Mouse (Mus musculus) thymus, postnatal 14 days (tissue): Measurements from ENCODE around the gene Zfp113.

Source experiments
- DNase-seq: peaks from one replicate; pipeline ENCODE4 v3.0.0; 2021

Gene Zfp113

DNA sequence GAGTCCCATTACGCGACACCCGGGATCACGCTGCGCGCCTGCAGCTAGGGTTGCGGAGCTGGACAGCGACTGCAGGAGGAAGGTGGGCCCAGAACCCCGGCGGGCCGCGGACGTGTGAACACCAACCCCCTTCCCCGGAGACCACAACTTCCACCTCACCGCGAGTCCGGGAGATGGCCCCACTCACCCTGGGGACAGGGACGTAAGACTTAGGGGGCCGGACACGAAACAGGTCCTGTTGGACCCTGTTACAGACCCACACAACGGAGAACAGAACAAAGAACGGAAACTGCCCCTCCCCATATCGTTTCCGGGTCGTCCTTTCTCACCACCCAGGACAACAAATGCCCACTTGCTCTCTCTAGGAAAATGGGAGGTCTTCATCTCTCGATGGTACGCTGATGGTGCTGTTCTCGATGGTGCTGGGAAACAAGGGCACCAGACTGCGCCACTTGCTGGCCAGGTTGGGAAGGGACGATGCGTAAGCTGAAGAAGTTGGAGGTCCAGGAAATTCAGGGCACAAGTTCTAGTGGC lies at the start of gene Zfp113:
TSS of gene Zfp113 (minus strand) at position 302 of the 534 bp plus-strand sequence.
- DNase-seq: peak; percentile 90

- no peak for DNase-seq
These were observed 46.5 kb upstream of the Zfp113 start for GRCm38 (mm10) chr5:138202086-138202485.

DNA sequence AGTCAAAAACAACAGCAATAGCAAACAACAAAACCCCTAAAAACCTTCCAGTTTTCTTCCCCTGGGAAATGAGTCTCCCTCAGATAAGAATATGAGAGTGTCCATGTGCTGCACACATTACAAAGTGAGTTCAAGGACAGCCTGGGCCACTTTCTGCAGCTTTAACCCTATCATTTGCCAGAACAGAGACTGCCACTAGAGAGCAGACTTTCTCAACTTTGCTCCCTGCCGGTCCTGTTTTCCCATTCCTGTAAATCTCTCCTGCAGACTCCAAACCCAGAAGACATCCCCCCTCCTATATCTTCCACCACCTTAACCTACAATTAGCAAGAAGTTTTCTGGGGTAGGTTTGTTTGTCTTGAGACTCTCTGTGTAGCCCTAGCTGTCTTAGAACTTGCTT lies 44.0 kb upstream of the Zfp113 start:
- DNase-seq: no peak

DNA sequence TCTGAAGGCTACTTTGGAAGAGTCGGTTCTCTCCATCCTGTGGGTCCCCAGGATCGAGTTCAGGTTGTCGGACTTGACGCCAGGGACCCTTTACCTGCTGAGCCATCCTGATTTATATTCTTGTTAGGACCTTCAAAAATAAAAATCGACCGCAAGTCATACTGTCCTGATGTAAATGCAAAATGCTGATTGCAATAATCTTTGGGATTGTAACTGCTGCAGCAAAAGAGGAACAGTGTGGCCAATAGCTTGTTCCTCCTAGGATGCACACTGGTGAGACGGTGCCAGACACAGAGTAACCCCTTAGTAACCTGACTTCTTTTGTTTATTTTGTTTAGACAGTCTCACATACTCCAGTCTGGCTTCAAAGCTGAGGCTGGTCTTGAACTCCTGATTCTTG lies 39.9 kb upstream of the Zfp113 start:
- no peak for DNase-seq

DNA sequence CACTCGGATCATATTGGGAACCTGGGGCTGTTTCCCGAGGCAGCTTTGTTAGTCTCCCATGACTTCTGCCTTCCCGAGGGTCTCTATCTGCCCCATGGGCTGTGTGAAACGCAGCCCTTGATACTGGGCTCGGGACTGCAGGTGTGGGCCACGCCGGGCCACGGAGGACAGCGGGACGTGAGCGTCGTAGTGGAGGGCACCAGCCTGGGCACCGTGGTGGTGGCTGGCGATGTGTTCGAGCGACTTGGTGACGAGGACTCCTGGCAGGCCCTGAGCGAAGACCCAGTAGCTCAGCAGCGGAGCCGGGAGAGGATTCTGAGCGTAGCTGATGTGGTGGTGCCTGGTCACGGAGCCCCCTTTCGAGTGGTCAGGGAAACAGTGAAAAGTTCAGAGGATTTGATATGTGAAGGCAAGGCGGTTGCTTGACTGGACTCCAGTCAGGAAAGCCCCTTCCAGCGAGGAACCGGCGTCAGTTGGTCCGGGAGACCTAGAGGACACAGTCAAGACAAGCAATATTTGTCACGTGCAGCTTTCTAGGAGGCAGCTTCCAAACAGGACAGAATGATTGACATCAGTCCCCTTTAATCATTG lies 39.3 kb upstream of the Zfp113 start:
- DNase-seq: no peak

DNA sequence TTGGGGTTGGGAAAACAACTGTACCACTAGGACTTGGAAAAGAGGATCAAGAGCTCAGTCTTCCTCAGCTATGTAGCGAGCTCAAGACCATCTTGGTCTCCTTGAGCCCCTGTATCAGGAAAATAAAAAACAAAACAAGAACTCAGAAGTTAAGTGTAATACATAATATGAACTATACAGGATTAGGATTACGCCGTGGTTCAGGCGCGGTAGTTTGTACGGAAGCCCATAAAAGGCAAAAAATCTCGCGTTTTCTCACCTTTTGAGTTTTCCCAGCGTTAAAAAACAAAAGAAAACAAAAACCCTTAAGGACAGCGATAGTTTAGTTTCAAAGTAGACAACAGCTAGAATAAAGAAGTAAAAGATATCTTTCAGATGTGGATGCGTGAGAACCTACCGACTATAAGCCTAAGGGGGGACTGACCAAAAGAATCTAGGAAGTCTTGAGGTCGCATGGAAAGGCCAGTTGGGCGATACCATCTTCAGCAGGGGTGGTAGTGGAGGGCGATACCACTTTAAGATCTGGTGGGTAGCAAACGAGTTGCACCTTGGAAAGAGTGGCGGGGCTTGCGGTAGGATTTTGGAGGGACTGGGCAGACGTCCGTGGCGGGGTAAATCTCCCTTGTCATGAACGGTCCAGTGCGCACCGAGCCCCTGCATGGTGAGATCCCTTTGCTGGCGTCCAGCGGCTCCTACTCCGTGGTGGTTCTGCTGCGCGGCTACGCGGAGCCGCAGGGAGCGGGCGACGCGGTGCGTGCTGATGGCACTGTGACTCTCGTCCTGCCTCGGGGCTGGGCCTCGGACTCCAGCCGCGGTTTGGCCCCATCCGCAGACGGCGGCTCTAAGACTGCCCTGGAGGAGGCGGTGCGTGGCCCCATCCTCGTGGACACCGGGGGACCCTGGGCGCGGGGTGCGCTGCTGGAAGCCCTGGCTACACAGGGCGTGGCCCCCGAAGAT lies 38.5 kb upstream of the Zfp113 start, which contains the start of gene Mblac1:
TSS of gene Mblac1 (plus strand) at position 544 of the 957 bp plus-strand sequence.
- peak; percentile 84 for DNase-seq

GRCm38 (mm10) chr5:138187661-138188306 lies 32.2 kb upstream of the Zfp113 start:
- peak; percentile 73 for DNase-seq

- DNase-seq: peak; percentile 86
These were observed 31.6 kb upstream of the Zfp113 start, which contains the start of the genes Taf6 and Cnpy4 for GRCm38 (mm10) chr5:138186950-138187638. Gene Taf6, minus strand, starts transcription at chr5:138187451. Gene Cnpy4, plus strand, starts transcription at chr5:138187485.

- DNase-seq: no peak
These were observed 17.7 kb upstream of the Zfp113 start for GRCm38 (mm10) chr5:138173217-138173616.

DNA sequence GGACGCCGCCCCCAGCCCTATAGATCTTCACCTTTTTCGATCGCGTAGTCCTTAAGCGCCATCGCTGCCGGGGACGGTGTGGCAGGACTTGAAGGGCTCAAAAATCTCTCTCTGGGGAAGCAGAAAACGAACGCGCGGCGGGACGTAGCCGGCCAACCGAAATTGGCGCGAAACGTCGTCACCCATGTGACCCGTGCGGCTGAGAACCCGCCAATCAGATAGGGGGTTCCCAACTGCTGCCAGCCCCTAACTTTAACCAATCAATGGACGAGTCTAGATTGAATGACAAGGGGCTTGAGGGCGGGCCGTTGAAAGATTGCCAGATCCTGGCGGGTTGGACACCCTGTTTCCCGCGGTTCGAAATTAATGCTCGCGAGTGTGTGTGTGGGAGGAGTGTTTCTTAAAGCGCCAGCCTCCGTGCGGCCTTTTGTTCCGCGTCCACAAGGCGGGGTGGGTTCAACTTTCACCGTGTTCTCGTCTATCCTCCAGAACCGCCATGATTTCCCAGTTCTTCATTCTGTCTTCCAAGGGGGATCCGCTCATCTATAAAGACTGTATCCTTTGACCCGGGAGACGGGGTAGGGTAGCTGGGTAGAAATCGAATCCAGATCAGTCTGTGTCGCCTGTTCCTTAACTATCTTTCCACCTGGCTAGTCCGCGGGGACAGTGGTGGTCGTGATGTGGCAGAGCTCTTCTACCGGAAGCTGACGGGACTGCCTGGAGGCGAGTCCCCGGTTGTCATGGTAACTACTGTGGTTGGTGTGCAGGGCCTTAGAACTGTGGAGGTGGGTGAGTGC lies 16.3 kb upstream of the Zfp113 start, which contains the start of the genes Ap4m1 and Mcm7:
TSS of gene Ap4m1 (plus strand) at position 308 of the 797 bp plus-strand sequence.
TSS of gene Mcm7 (minus strand) at position 728 of the 797 bp plus-strand sequence.
- DNase-seq: peak; percentile 90

DNA sequence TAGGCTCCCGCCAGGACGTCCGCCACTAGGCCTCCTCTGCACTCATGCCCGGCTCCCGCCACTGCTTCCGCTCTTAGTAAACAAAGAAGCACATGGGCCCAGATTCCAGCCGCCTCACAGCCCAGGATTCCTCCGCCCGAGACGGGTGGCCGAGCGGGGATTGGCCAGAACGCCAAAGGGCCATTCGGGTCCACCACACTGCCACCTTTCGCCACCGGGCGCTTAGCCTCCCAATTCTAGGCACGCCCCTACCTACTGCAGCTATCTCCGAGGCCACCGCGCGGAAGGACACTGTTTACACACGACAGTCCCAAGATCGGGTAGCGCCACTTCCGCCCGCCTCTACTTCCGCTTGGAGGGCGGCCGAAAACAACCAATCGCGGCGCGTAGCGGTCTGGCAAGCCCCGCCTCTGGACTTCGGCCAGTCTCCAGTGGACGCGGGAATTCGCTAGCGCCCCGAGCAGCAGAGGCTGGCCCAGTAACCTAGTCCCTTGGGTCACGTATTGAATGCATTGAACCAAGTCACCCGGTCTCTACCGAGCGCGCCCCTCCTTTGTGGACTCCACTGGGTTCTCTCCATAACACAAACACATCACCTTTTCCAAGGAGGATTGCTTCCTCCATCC lies 15.5 kb upstream of the Zfp113 start:
- DNase-seq: peak; percentile 93

DNA sequence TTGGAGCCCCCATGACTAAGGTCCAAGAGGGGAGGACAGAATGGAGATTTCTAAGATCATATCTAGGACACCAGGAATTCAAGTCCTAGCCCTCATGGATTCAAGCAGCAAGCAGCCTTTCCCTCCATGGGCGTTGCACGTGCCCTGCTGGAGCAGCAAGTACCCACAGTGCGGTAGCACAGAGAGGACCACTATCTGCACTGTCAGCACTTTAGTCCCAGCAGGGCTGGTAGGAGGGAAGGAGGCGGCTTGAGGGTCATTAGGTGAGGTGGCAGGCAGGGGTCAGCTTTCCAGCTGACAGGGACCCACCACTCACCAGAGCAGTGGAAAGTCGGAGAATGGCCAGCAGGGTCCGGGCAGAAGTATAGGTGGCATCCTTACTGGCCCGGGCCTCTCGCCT lies 10.1 kb upstream of the Zfp113 start:
- DNase-seq: no peak

GRCm38 (mm10) chr5:138163610-138164009 lies 8.1 kb upstream of the Zfp113 start:
- DNase-seq: no peak

DNA sequence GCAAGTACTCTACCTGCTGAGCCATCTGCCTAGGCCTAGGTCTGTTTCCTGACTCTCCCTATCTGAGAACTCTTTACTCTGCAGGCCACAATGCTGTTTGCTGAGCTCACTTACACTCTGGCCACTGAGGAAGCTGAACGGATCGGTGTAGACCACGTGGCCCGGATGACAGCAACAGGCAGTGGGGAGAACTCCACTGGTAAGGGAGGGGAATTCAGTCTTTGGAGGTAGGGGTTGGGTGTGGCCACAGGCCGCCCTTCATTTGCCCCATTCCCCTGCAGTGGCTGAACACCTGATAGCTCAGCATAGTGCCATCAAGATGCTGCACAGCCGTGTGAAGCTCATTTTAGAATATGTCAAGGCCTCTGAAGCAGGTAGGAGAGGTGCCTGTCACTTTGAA lies 7.5 kb upstream of the Zfp113 start:
- DNase-seq: no peak

GRCm38 (mm10) chr5:138160842-138161665 lies 5.5 kb upstream of the Zfp113 start, which contains the start of gene Cops6:
Gene Cops6, plus strand, starts transcription at chr5:138161071.
- DNase-seq: peak; percentile 96

- no peak for DNase-seq
These were observed 4.7 kb upstream of the Zfp113 start for GRCm38 (mm10) chr5:138160224-138160762.

DNA sequence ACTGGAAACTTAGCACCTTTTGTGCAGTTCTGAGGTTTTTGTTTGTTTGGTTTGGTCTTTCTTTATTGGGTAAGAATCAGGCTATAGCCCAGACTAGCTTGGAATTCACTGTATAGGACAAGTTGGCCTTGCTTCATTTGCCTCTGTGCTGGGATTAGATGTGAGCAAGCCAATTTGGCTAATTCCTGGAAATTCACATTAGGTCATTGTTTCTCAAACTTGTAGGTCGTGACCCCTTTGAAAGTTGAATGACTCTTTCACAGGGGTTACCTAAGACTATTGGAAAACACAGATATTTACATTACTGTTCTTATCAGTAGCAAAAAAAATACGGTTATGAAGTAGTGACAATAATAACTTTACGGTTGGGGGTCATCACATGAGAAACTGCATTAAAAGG lies 1.2 kb downstream of the Zfp113 start:
- DNase-seq: no peak

DNA sequence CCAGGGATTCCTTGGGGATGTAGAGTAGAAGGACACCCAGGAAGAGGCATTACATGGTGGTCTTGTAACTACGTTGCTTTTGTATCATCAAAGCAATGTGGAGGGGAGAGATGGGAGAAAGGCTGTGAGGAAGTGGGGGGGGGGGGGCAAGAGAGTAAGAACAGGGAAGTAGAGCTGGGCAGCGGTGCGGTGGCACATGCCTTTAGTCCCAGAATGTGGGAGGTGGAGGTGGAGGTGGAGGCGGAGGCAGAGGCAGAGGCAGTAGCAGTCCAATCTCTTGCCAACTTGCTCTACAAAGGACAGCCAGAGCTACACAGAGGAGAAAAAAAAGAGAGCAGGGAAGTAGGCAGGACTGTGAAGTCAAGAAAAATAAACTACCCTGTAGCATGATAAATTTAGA lies 17.0 kb downstream of the Zfp113 start:
- DNase-seq: no peak

DNA sequence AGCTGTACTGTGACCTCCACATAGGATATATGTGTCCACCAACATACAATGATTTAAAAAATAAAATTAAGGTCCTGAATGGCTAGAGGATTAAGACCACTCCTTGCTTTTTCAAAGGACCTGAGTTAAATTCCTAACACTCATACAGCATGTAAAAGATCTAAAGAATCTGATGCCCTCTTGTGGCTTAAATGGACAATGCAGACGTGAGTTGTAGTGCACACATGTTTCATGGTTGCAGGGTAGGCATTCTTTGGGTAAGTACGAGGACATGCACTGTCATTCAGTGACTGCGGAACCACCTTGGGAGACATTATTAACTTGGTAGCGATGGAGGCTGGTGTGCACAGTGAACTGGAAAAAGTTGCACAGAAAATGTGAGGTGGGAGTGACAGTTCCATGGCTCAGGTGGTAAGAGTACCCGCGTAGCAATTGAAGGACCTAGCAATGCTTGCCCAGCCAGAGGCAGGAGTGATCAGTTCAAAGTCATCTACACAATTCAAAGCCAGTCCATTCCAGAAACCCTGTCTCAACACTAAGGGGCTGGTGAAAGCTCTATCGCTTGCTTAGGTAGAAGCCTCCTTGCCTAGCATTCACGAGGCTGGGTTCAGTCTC lies 17.5 kb downstream of the Zfp113 start:
- DNase-seq: peak; percentile 54
